Mouse (Mus musculus) neutrophil, adult 59 days (primary cell): ENCODE measurements around the gene Spast. TPM values are rescaled to one million over a fixed set of nuclear protein-coding genes. Genes with fewer than 3 reads are reported as not detected.

ENCODE experiments used
- total RNA-seq, 2 experiments: library from RNA; stranded (reverse); gene quantifications; 1 replicate in 1 of 2; 2 replicates in 1 of 2; pipeline ENCODE4 v1.2.4; 2023

Spast gene
- 10 to 100 TPM; 19.2 to 21.4 TPM for total RNA-seq

GRCm38 (mm10) chr17:74338937-74339804 is at the start of gene Spast:
Gene Spast, plus strand, starts transcription at chr17:74338987.

GRCm38 (mm10) chr17:74295026-74295970 is 43.5 kb upstream of the Spast start, which contains the start of gene Memo1:
Gene Memo1, minus strand, starts transcription at chr17:74295521.

GRCm38 (mm10) chr17:74323844-74324243 is 14.9 kb upstream of the Spast start, which contains the start of gene Dpy30:
Gene Dpy30, minus strand, starts transcription at chr17:74323944.

GRCm38 (mm10) chr17:74395383-74396065 is 56.7 kb downstream of the Spast start, which contains the start of gene Slc30a6:
Gene Slc30a6, plus strand, starts transcription at chr17:74395608.

Other genes starting within 250 kb of the Spast start
- gene Memo1, start 43.5 kb upstream of the Spast start, total RNA-seq: 10 to 100 TPM; 28.8 to 31.6 TPM
- 10 to 100 TPM; 44.6 to 52.9 TPM for gene Dpy30, start 15.0 kb upstream of the Spast start, total RNA-seq
- 10 to 100 TPM in 1 of 2 experiments, 1 to 10 TPM in 1; 9.9 to 12.5 TPM for gene Slc30a6, start 56.6 kb downstream of the Spast start, total RNA-seq
- 1 to 10 TPM; 4.8 to 6.5 TPM for gene Nlrc4, start 120.2 kb downstream of the Spast start, total RNA-seq
- 10 to 100 TPM; 49.1 to 52.3 TPM for gene Yipf4, start 150.5 kb downstream of the Spast start, total RNA-seq
- gene Birc6, start 189.3 kb downstream of the Spast start, total RNA-seq: 100 to 1,000 TPM; 108 to 113 TPM